Mouse (Mus musculus): ENCODE measurements around the gene Col11a2. TPM values are rescaled to one million over a fixed set of nuclear protein-coding genes. Genes with fewer than 3 reads are reported as not detected.

Gene Col11a2
- total RNA-seq, 2 experiments from 2014 or later, result 2.9 TPM

GRCm38 (mm10) chr17:34047404-34048050 lies 8.3 kb downstream of the Col11a2 start:
- DNase-seq (ENCODE audit: low spot score), result no peak

GRCm38 (mm10) chr17:34057224-34057623 lies 18.0 kb downstream of the Col11a2 start:
- no peak for DNase-seq (ENCODE audit: low spot score)

- no peak for DNase-seq (ENCODE audit: low spot score)
Observed at GRCm38 (mm10) chr17:34068864-34069263, 29.6 kb downstream of the Col11a2 start.

- no peak for DNase-seq (ENCODE audit: low spot score)
Observed at GRCm38 (mm10) chr17:34072091-34072490, 32.9 kb downstream of the Col11a2 start.

- DNase-seq (ENCODE audit: low spot score), result peak; percentile 70
Observed at GRCm38 (mm10) chr17:34075271-34075670, 36.0 kb downstream of the Col11a2 start.

GRCm38 (mm10) chr17:34077549-34077948 lies 38.3 kb downstream of the Col11a2 start:
- DNase-seq (ENCODE audit: low spot score), result peak; percentile 70

- DNase-seq (ENCODE audit: low spot score), result no peak
Observed at GRCm38 (mm10) chr17:34078148-34078547, 38.9 kb downstream of the Col11a2 start.

GRCm38 (mm10) chr17:34079002-34079401 lies 39.8 kb downstream of the Col11a2 start:
- DNase-seq (ENCODE audit: low spot score), result no peak

GRCm38 (mm10) chr17:34079621-34080020 lies 40.4 kb downstream of the Col11a2 start:
- peak; percentile 45 for DNase-seq (ENCODE audit: low spot score)

GRCm38 (mm10) chr17:34083104-34083503 lies 43.9 kb downstream of the Col11a2 start:
- no peak for DNase-seq (ENCODE audit: low spot score)

- no peak for DNase-seq (ENCODE audit: low spot score)
Observed at GRCm38 (mm10) chr17:34087386-34087785, 48.1 kb downstream of the Col11a2 start.

GRCm38 (mm10) chr17:34088124-34088523 lies 48.9 kb downstream of the Col11a2 start:
- DNase-seq (ENCODE audit: low spot score), result no peak

GRCm38 (mm10) chr17:34090923-34091322 lies 51.7 kb downstream of the Col11a2 start:
- DNase-seq (ENCODE audit: low spot score), result no peak

GRCm38 (mm10) chr17:34092197-34092875 lies 53.1 kb downstream of the Col11a2 start, which contains the start of gene H2-Oa:
Gene H2-Oa, plus strand, starts transcription at chr17:34092340.
- DNase-seq (ENCODE audit: low spot score), result no peak

- DNase-seq (ENCODE audit: low spot score), result no peak
Observed at GRCm38 (mm10) chr17:34093199-34093874, 54.1 kb downstream of the Col11a2 start.

- DNase-seq (ENCODE audit: low spot score), result no peak
Observed at GRCm38 (mm10) chr17:34094283-34095035, 55.2 kb downstream of the Col11a2 start.

GRCm38 (mm10) chr17:34096497-34097010 lies 57.3 kb downstream of the Col11a2 start:
- DNase-seq (ENCODE audit: low spot score), result no peak

- no peak for DNase-seq (ENCODE audit: low spot score)
Observed at GRCm38 (mm10) chr17:34097272-34097671, 58.0 kb downstream of the Col11a2 start.

GRCm38 (mm10) chr17:34098709-34099479 lies 59.7 kb downstream of the Col11a2 start:
- no peak for DNase-seq (ENCODE audit: low spot score)

GRCm38 (mm10) chr17:34099531-34099930 lies 60.3 kb downstream of the Col11a2 start:
- DNase-seq (ENCODE audit: low spot score), result no peak

GRCm38 (mm10) chr17:34101185-34101584 lies 61.9 kb downstream of the Col11a2 start:
- DNase-seq (ENCODE audit: low spot score), result no peak

All from gastrocnemius, adult 18-20 months (tissue).